ENCODE assay signal across 17 mouse cellular contexts in genomic region chr12:84948584-84949285, GRCm38 (mm10).
"Had no signal": no experiment of that assay in that cellular context is flagged by ENCODE, and none has a peak within 500 bp of the region (broad histone marks: within the 10 kb centered on the region; RNA-seq: fewer than 3 reads in every experiment).

No protein-coding gene starts in this region.

- H3K27me3 ChIP-seq: kidney, embryonic 15.5 days; limb, embryonic 15.5 days; liver, embryonic 15.5 days; megakaryocyte, embryonic 14.5 days; neural tube, embryonic 13.5 days; stomach, embryonic 15.5 days had no signal

- DNase-seq: kidney, postnatal 14 days; lung, embryonic 14.5 days; lung, postnatal 10 days; lung, postnatal 4 days; retina, postnatal 1 day; right cerebral cortex, postnatal 4 days; spleen, adult 18-20 months; thymus, adult 18-20 months; thymus, postnatal 14 days had no signal

- H3K27ac ChIP-seq: kidney, embryonic 15.5 days; limb, embryonic 15.5 days; liver, embryonic 15.5 days; neural tube, embryonic 13.5 days; stomach, embryonic 15.5 days had no signal

- H3K4me2 ChIP-seq: kidney, embryonic 15.5 days; limb, embryonic 15.5 days; liver, embryonic 15.5 days; lung, embryonic 14.5 days; midbrain, embryonic 11.5 days; neural tube, embryonic 13.5 days; stomach, embryonic 15.5 days had no signal

- H3K4me3 ChIP-seq: kidney, embryonic 15.5 days; limb, embryonic 15.5 days; liver, embryonic 15.5 days; megakaryocyte, embryonic 14.5 days; neural tube, embryonic 13.5 days; stomach, embryonic 15.5 days had no signal

- ATAC-seq: midbrain, embryonic 16.5 days had no signal

- H3K4me1 ChIP-seq: kidney, embryonic 15.5 days; limb, embryonic 15.5 days; neural tube, embryonic 13.5 days; stomach, embryonic 15.5 days had no signal

- H3K9ac ChIP-seq: kidney, embryonic 15.5 days; limb, embryonic 15.5 days; liver, embryonic 15.5 days; lung, embryonic 14.5 days; neural tube, embryonic 13.5 days; stomach, embryonic 15.5 days had no signal

- H3K9me3 ChIP-seq: kidney, embryonic 15.5 days; limb, embryonic 15.5 days; liver, embryonic 15.5 days; neural tube, embryonic 13.5 days; stomach, embryonic 15.5 days had no signal
